Mouse (Mus musculus) right cerebral cortex, postnatal 10 days (tissue): ENCODE results near the gene Tas2r114.

Experiments
- DNase-seq, 2 experiments: peaks; one replicate each; pipeline ENCODE4 v3.0.0; 2021; ENCODE audit warnings: low spot score in 2 of 2

Gene Tas2r114

DNA sequence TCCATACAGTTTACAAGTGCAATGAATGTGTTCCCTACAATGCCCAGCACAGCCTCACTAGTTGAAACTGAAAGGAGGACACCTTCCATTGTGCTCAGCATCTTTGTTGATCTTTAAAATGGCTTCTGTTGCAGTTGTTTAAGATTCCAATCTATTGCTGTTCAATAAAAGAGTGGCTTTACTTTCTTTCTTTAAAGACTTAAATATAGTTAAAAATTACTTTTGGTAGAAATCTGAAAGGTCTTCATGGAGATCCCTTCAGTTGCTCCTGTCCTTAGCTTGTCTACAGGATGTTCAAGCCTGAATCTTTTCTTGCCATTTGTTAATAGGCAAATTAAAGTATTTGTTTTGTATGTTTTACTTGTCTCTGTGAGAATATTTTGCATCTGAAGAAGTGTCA is at the start of gene Tas2r114:
Gene Tas2r114, minus strand, starts transcription at position 101 of the 400 bp plus-strand sequence.
- DNase-seq = no peak

DNA sequence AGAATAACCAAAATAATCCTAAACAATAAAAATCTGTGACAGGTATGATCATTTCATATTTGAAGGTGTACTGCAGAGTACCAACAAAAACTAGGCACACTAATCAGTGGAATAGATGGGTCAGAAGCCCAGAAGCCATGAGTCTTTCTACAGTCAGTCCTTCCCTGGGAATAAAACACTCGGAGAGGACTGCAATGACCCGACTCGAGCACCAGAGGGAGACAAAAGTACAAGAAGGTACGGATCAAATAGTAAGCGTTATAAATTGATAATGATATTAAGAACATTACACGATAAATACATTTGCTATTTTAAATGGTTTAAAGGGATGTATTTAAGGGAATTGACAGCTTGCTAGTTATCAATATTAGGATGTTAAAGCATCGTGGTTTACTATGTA is 22.9 kb upstream of the Tas2r114 start:
- no peak for DNase-seq

GRCm38 (mm10) chr6:131687395-131687794 is 2.5 kb downstream of the Tas2r114 start, which contains the start of gene Tas2r105:
TSS of gene Tas2r105 (minus strand) at chr6:131687495.
- no peak for DNase-seq

DNA sequence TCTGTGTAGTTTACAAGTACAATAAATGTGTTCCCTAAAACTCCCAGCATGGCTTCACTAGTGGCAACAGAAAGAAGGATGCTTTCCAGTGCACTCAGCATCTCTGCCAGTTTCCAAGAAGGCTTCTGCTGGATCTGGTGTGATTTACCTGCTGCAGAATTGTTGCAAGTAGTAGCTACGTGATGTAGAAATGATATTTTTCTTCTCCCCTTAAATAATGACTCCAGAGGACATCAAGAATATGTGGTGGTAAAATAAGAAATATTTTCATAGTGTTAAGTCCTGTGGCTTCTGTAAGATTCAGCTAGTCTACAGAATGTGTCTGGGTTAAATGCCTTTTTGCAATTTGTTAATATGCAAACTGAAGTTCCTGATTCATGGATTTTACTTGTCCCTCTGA is 4.2 kb downstream of the Tas2r114 start, which contains the start of gene Tas2r104:
Gene Tas2r104, minus strand, starts transcription at position 101 of the 400 bp plus-strand sequence.
- DNase-seq = no peak

GRCm38 (mm10) chr6:131678786-131679185 is 11.1 kb downstream of the Tas2r114 start, which contains the start of gene Tas2r106:
TSS of gene Tas2r106 (minus strand) at chr6:131678886.
- DNase-seq = no peak

- no peak for DNase-seq
Observed at GRCm38 (mm10) chr6:131660049-131660448, 29.8 kb downstream of the Tas2r114 start, which contains the start of gene Tas2r107. TSS of gene Tas2r107 (minus strand) at chr6:131660149.
